Mouse (Mus musculus): Measurements from ENCODE around the gene Cntn4. TPM values are rescaled to one million over a fixed set of nuclear protein-coding genes. Genes with fewer than 3 reads are reported as not detected.

The Cntn4 gene
- polyA plus RNA-seq, 1 experiment from 2014 or later: 3.3 TPM

- Histone ChIP-seq H3K9ac (ENCODE audit: low read depth, low read length) (no peak overlapping the region), H3K27me3 (ENCODE audit: insufficient read depth, low read length) (no peaks in the 10 kb centered on the region), H3K4me3 (replicated peaks; ENCODE audit: low read depth, low read length) (no peak overlapping the region), H3K27ac (no peak overlapping the region), H3K36me3 (ENCODE audit: insufficient read depth, low read length) (no peaks in the 10 kb centered on the region), H3K9me3 (replicated peaks; ENCODE audit: low read length) (no peaks in the 10 kb centered on the region), H3K4me1 (replicated peaks; ENCODE audit: insufficient read depth, low read length) (no peaks in the 10 kb centered on the region), H3K4me2 (ENCODE audit: low read length) (no peak overlapping the region)
- ATAC-seq (replicated peaks; ENCODE audit: low FRiP score, low read depth): no peak
- DNase-seq (ENCODE audit: low spot score): no peak
- TF ChIP-seq CTCF (IDR thresholded peaks at IDR 0.05; ENCODE audit: low read depth): no peak
- 37% methylated on average over 9 of the region's 9 CpGs for WGBS
These were observed 826.5 kb downstream of the Cntn4 start for GRCm38 (mm10) chr6:106503961-106504360.

- DNase-seq (ENCODE audit: low spot score) (no peak), ATAC-seq (replicated peaks; ENCODE audit: low FRiP score, low read depth) (no peak)
- Histone ChIP-seq H3K9me3 (replicated peaks; ENCODE audit: low read length) (no peaks in the 10 kb centered on the region), H3K4me2 (ENCODE audit: low read length) (no peak overlapping the region), H3K27ac (no peak overlapping the region), H3K4me3 (replicated peaks; ENCODE audit: low read depth, low read length) (no peak overlapping the region), H3K36me3 (ENCODE audit: insufficient read depth, low read length) (no peaks in the 10 kb centered on the region), H3K27me3 (ENCODE audit: insufficient read depth, low read length) (no peaks in the 10 kb centered on the region), H3K9ac (ENCODE audit: low read depth, low read length) (no peak overlapping the region), H3K4me1 (replicated peaks; ENCODE audit: insufficient read depth, low read length) (no peaks in the 10 kb centered on the region)
- no peak for TF ChIP-seq CTCF (IDR thresholded peaks at IDR 0.05; ENCODE audit: low read depth)
- 85% methylated on average over 1 of the region's 1 CpGs for WGBS
These were observed 842.9 kb downstream of the Cntn4 start for GRCm38 (mm10) chr6:106520367-106520766.

GRCm38 (mm10) chr6:106543500-106543899, 866.0 kb downstream of the Cntn4 start:
- H3K4me3 ChIP-seq (replicated peaks; ENCODE audit: low read depth, low read length): no peak overlapping the region
- H3K9me3 ChIP-seq (replicated peaks; ENCODE audit: low read length): no peaks in the 10 kb centered on the region
- H3K27ac ChIP-seq: no peak overlapping the region
- no peak overlapping the region for H3K9ac ChIP-seq (ENCODE audit: low read depth, low read length)
- ATAC-seq (replicated peaks; ENCODE audit: low FRiP score, low read depth) (no peak), DNase-seq (ENCODE audit: low spot score) (peak; percentile 16)
- TF ChIP-seq CTCF (IDR thresholded peaks at IDR 0.05; ENCODE audit: low read depth): no peak; the same call in 1 of the 2 replicates
- H3K36me3 ChIP-seq (ENCODE audit: insufficient read depth, low read length): no peaks in the 10 kb centered on the region
- H3K4me2 ChIP-seq (ENCODE audit: low read length): no peak overlapping the region
- no peaks in the 10 kb centered on the region for H3K27me3 ChIP-seq (ENCODE audit: insufficient read depth, low read length)
- no peaks in the 10 kb centered on the region for H3K4me1 ChIP-seq (replicated peaks; ENCODE audit: insufficient read depth, low read length)

GRCm38 (mm10) chr6:106561649-106562048, 884.2 kb downstream of the Cntn4 start:
- ATAC-seq (replicated peaks; ENCODE audit: low FRiP score, low read depth) (no peak), DNase-seq (ENCODE audit: low spot score) (no peak)
- H3K4me1 ChIP-seq (replicated peaks; ENCODE audit: insufficient read depth, low read length): no peaks in the 10 kb centered on the region
- TF ChIP-seq CTCF (IDR thresholded peaks at IDR 0.05; ENCODE audit: low read depth): no peak
- H3K4me3 ChIP-seq (replicated peaks; ENCODE audit: low read depth, low read length): no peak overlapping the region
- H3K9ac ChIP-seq (ENCODE audit: low read depth, low read length): no peak overlapping the region
- no peak overlapping the region for H3K27ac ChIP-seq
- 70% methylated on average over 6 of the region's 6 CpGs for WGBS
- H3K36me3 ChIP-seq (ENCODE audit: insufficient read depth, low read length): no peaks in the 10 kb centered on the region
- no peaks in the 10 kb centered on the region for H3K9me3 ChIP-seq (replicated peaks; ENCODE audit: low read length)
- no peak overlapping the region for H3K4me2 ChIP-seq (ENCODE audit: low read length)
- no peaks in the 10 kb centered on the region for H3K27me3 ChIP-seq (ENCODE audit: insufficient read depth, low read length)

- no peak overlapping the region for H3K27ac ChIP-seq
- H3K9me3 ChIP-seq (replicated peaks; ENCODE audit: low read length): no peaks in the 10 kb centered on the region
- DNase-seq (ENCODE audit: low spot score) (no peak), ATAC-seq (replicated peaks; ENCODE audit: low FRiP score, low read depth) (no peak)
- 69% methylated on average over 7 of the region's 7 CpGs for WGBS
- no peaks in the 10 kb centered on the region for H3K4me1 ChIP-seq (replicated peaks; ENCODE audit: insufficient read depth, low read length)
- no peaks in the 10 kb centered on the region for H3K27me3 ChIP-seq (ENCODE audit: insufficient read depth, low read length)
- no peaks in the 10 kb centered on the region for H3K36me3 ChIP-seq (ENCODE audit: insufficient read depth, low read length)
- no peak overlapping the region for H3K9ac ChIP-seq (ENCODE audit: low read depth, low read length)
- no peak overlapping the region for H3K4me2 ChIP-seq (ENCODE audit: low read length)
- no peak for TF ChIP-seq CTCF (IDR thresholded peaks at IDR 0.05; ENCODE audit: low read depth)
- no peak overlapping the region for H3K4me3 ChIP-seq (replicated peaks; ENCODE audit: low read depth, low read length)
These were observed 887.9 kb downstream of the Cntn4 start for GRCm38 (mm10) chr6:106565316-106565715.

- 94% methylated on average over 3 of the region's 3 CpGs for WGBS
- no peak for DNase-seq (ENCODE audit: low spot score)
- Histone ChIP-seq H3K4me1 (replicated peaks; ENCODE audit: insufficient read depth, low read length) (no peaks in the 10 kb centered on the region), H3K4me3 (replicated peaks; ENCODE audit: low read depth, low read length) (no peak overlapping the region), H3K27me3 (ENCODE audit: insufficient read depth, low read length) (no peaks in the 10 kb centered on the region), H3K9me3 (replicated peaks; ENCODE audit: low read length) (no peaks in the 10 kb centered on the region), H3K27ac (no peak overlapping the region), H3K4me2 (ENCODE audit: low read length) (no peak overlapping the region), H3K36me3 (ENCODE audit: insufficient read depth, low read length) (no peaks in the 10 kb centered on the region), H3K9ac (ENCODE audit: low read depth, low read length) (no peak overlapping the region)
- ATAC-seq (replicated peaks; ENCODE audit: low FRiP score, low read depth): no peak
- no peak for TF ChIP-seq CTCF (IDR thresholded peaks at IDR 0.05; ENCODE audit: low read depth)
These were observed 888.5 kb downstream of the Cntn4 start for GRCm38 (mm10) chr6:106565769-106566459.

Measured in kidney, postnatal 0 days (tissue).